Mouse (Mus musculus): ENCODE data around the gene Ncor2.

Gene Ncor2

GRCm38 (mm10) chr5:125197325-125197724, 18.3 kb upstream of the Ncor2 start:
- CTCF ChIA-PET: interaction anchor here in 1 of 4 experiments (0.6 to 0.7 kb wide), 2 partner anchors 253 to 284 kb away, joined by 3 to 4 read pairs; no protein-coding TSS in a partner anchor
- POLR2A ChIA-PET: interaction anchor here in 2 of 4 experiments (1.6 to 2.1 kb wide), 2 partner anchors 8 to 18 kb away, joined by 3 to 5 read pairs; no protein-coding TSS in a partner anchor

GRCm38 (mm10) chr5:125196054-125196453, 17.0 kb upstream of the Ncor2 start:
- CTCF ChIA-PET: interaction anchor here in 2 of 4 experiments (0.6 to 0.7 kb wide), 2 partner anchors 119 to 230 kb away, joined by 4 read pairs; no protein-coding TSS in a partner anchor

GRCm38 (mm10) chr5:125195142-125195541, 16.1 kb upstream of the Ncor2 start:
- ChIA-PET POLR2A (interaction anchor here in 1 of 4 experiments (1.2 kb wide), 1 partner anchor 16 kb away, joined by 4 read pairs; the partner anchor contains the start of gene Ncor2), CTCF (no interaction called here)

More at GRCm38 (mm10) chr5:125196054-125196453, 17.0 kb upstream of the Ncor2 start:
- POLR2A ChIA-PET: interaction anchor here in 3 of 4 experiments (0.5 to 1.6 kb wide), 4 partner anchors 10 to 17 kb away, joined by 3 to 4 read pairs (median 3); partner anchors contain the start of gene Ncor2 (in 1 of the 3)

- CTCF ChIA-PET: interaction anchor here in 2 of 4 experiments (0.6 to 1.0 kb wide), 2 partner anchors 179 to 209 kb away, joined by 3 to 6 read pairs; no protein-coding TSS in a partner anchor
- POLR2A ChIA-PET: interaction anchor here in 3 of 4 experiments (0.6 to 1.7 kb wide), 5 partner anchors 9 to 281 kb away, joined by 4 to 6 read pairs (median 4); partner anchors contain the start of gene Ncor2 (in 1 of the 3)
Observed at GRCm38 (mm10) chr5:125193478-125194439, 14.7 kb upstream of the Ncor2 start.

GRCm38 (mm10) chr5:125191608-125192007, 12.6 kb upstream of the Ncor2 start:
- ChIA-PET CTCF (interaction anchor here in 1 of 4 experiments (2.5 kb wide), 1 partner anchor 12 kb away, joined by 15 read pairs; the partner anchor contains the start of gene Ncor2), POLR2A (interaction anchor here in 1 of 4 experiments (0.6 to 0.7 kb wide), 2 partner anchors 13 to 95 kb away, joined by 6 read pairs; partner anchors contain the start of gene Ncor2)

- CTCF ChIA-PET: interaction anchor here (0.5 to 2.5 kb wide), 25 partner anchors 9 to 291 kb away, joined by 3 to 15 read pairs (median 4); partner anchors contain the start of gene Ncor2 (in 3 of the 4)
- POLR2A ChIA-PET: interaction anchor here in 3 of 4 experiments (0.8 to 1.9 kb wide), 9 partner anchors 8 to 32 kb away, joined by 3 to 8 read pairs (median 3); partner anchors contain the start of gene Ncor2 (in 3 of the 3)
Observed at GRCm38 (mm10) chr5:125190105-125190813, 11.2 kb upstream of the Ncor2 start.

GRCm38 (mm10) chr5:125189625-125190024, 10.6 kb upstream of the Ncor2 start:
- POLR2A ChIA-PET: interaction anchor here in 3 of 4 experiments (0.6 to 1.9 kb wide), 11 partner anchors 8 to 205 kb away, joined by 3 to 8 read pairs (median 4); partner anchors contain the start of gene Ncor2 (in 2 of the 3)
- CTCF ChIA-PET: interaction anchor here (0.5 to 2.5 kb wide), 55 partner anchors 8 to 409 kb away, joined by 3 to 15 read pairs (median 4); partner anchors contain the start of gene Ncor2 (in 3 of the 4)

- CTCF ChIA-PET: interaction anchor here (0.5 to 2.5 kb wide), 58 partner anchors 8 to 408 kb away, joined by 3 to 15 read pairs (median 4); partner anchors contain the start of gene Ncor2 (in 3 of the 4)
- POLR2A ChIA-PET: interaction anchor here in 3 of 4 experiments (0.6 to 1.9 kb wide), 12 partner anchors 8 to 206 kb away, joined by 3 to 8 read pairs (median 4); partner anchors contain the start of gene Ncor2 (in 2 of the 3)
Observed at GRCm38 (mm10) chr5:125188812-125189598, 10.0 kb upstream of the Ncor2 start.

- ChIA-PET POLR2A (interaction anchor here (0.6 to 3.0 kb wide), 13 partner anchors 8 to 672 kb away, joined by 3 to 10 read pairs (median 4); no protein-coding TSS in a partner anchor), CTCF (interaction anchor here in 1 of 4 experiments (0.7 kb wide), 1 partner anchor 146 kb away, joined by 4 read pairs; no protein-coding TSS in a partner anchor)
Observed at GRCm38 (mm10) chr5:125184826-125185225, 5.8 kb upstream of the Ncor2 start.

- ChIA-PET CTCF (interaction anchor here in 3 of 4 experiments (0.6 to 0.9 kb wide), 4 partner anchors 11 to 165 kb away, joined by 3 to 5 read pairs (median 3); no protein-coding TSS in a partner anchor), POLR2A (interaction anchor here (0.6 to 3.0 kb wide), 11 partner anchors 13 to 353 kb away, joined by 3 to 10 read pairs (median 3); no protein-coding TSS in a partner anchor)
Observed at GRCm38 (mm10) chr5:125183321-125184003, 4.4 kb upstream of the Ncor2 start.

GRCm38 (mm10) chr5:125180630-125181263, 1.7 kb upstream of the Ncor2 start:
- ChIA-PET POLR2A (interaction anchor here in 3 of 4 experiments (0.5 to 5.6 kb wide), 5 partner anchors 9 to 137 kb away, joined by 3 to 46 read pairs (median 3); no protein-coding TSS in a partner anchor), CTCF (interaction anchor here in 3 of 4 experiments (0.5 to 2.7 kb wide), 5 partner anchors 8 to 175 kb away, joined by 4 to 15 read pairs (median 11); no protein-coding TSS in a partner anchor)

GRCm38 (mm10) chr5:125179735-125180629, 963 bp upstream of the Ncor2 start:
- POLR2A ChIA-PET: interaction anchor here (0.5 to 5.6 kb wide), 30 partner anchors 9 to 853 kb away, joined by 3 to 46 read pairs (median 4); partner anchors contain the start of genes Ccdc92 (in 1 of the 4) and Ddx55 (in 1 of the 4)
- CTCF ChIA-PET: interaction anchor here (0.5 to 2.7 kb wide), 16 partner anchors 9 to 282 kb away, joined by 3 to 15 read pairs (median 4); no protein-coding TSS in a partner anchor

- ChIA-PET POLR2A (interaction anchor here (0.5 to 5.6 kb wide), 31 partner anchors 10 to 279 kb away, joined by 3 to 46 read pairs (median 4); no protein-coding TSS in a partner anchor), CTCF (interaction anchor here (0.5 to 2.7 kb wide), 16 partner anchors 10 to 236 kb away, joined by 3 to 15 read pairs (median 4); no protein-coding TSS in a partner anchor)
Observed at GRCm38 (mm10) chr5:125178171-125179006, 630 bp downstream of the Ncor2 start.
